Mouse (Mus musculus): ENCODE results near the gene Mus81. TPM values are rescaled to one million over a fixed set of nuclear protein-coding genes. Genes with fewer than 3 reads are reported as not detected.

Gene Mus81
- polyA plus RNA-seq, 1 experiment from 2014 or later: 39.7 TPM

DNA sequence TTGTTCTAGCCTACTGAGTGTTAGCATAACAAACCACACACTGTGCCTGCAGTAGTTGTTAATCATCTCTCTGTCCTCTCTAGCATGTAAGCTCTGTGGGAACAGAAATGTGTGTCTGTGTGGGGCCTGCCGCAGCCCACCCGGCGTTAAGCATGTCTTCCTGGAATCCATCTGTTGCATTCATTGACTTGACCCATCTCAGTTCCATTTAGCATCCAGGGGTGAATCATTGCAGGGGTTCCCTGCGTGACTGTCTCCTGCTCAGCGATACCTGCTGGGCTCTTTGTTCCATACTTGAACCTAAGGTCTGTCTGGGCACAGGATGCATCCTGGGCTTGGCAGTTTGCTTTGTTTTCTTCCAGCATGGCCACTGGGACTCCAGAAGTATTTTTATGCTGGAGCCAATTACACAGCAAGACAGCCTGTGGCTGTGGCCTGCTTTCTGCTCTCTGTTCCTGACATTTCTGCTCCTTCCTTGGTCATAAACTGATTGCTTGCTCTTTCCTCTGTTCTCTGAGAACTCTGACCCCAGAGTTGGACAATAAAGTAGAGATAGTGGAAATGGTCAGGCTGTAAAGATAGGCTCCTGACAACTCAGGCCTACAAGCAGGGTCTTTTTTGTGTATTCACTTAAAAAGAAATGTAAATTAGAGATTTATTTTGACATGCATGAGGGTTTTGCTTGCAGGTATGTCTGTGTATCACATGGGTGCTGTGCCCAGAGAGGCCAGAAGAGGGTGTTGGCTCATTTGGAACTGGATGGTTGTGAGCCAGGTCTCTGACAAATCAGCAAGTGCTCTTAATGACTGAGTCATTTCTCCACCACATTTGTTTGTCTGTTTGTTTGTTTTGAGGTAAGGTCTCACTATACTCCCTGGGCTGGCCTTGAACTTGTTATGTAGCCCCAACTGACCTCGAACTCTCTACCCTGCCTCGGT is 27.9 kb upstream of the Mus81 start:
- Histone ChIP-seq H3K4me1 (ENCODE audit: control insufficient read depth, insufficient read depth, low read length) (no peaks in the 10 kb centered on the region), H3K4me2 (ENCODE audit: low read depth, severe bottlenecking) (no peak overlapping the region), H3K36me3 (ENCODE audit: control insufficient read depth, insufficient read depth, low read length) (no peaks in the 10 kb centered on the region), H3K27me3 (ENCODE audit: control insufficient read depth, insufficient read depth, low read length) (no peaks in the 10 kb centered on the region), H3K4me3 (ENCODE audit: low read depth, low read length) (no peak overlapping the region), H3K9ac (ENCODE audit: low read length) (no peak overlapping the region), H3K27ac (replicated peaks; ENCODE audit: low read depth, low read length) (no peak overlapping the region), H3K9me3 (ENCODE audit: control insufficient read depth, low read length) (no peaks in the 10 kb centered on the region)
- 86% methylated on average over 7 of the region's 7 CpGs for WGBS
- DNase-seq (ENCODE audit: low spot score) (no peak), ATAC-seq (ENCODE audit: insufficient number of reproducible peaks, low FRiP score, low TSS enrichment, low read depth) (no peak)

DNA sequence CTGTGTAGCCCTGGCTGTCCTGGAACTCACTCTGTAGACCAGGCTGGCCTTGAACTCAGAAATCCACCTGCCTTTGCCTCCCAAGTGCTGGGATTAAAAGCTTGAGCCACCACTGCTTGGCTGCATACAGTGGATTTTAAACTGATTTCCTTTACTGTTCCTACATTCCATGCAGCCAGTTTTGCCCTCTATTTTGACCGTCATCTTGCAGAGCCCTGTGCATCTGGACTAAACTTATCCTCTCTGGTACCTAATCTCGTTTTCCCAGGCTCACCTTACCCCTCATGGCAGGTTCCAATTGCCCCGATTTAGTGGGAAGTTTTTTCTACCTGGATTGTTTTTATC is 24.8 kb upstream of the Mus81 start:
- peaks cover 10% of the 10 kb centered on the region; the same call in 1 of the 2 replicates for H3K4me1 ChIP-seq (ENCODE audit: control insufficient read depth, insufficient read depth, low read length)
- H3K4me2 ChIP-seq (ENCODE audit: low read depth, severe bottlenecking): no peak overlapping the region
- no peaks in the 10 kb centered on the region for H3K36me3 ChIP-seq (ENCODE audit: control insufficient read depth, insufficient read depth, low read length)
- H3K9me3 ChIP-seq (ENCODE audit: control insufficient read depth, low read length): no peaks in the 10 kb centered on the region
- H3K27me3 ChIP-seq (ENCODE audit: control insufficient read depth, insufficient read depth, low read length): no peaks in the 10 kb centered on the region
- ATAC-seq (ENCODE audit: insufficient number of reproducible peaks, low FRiP score, low TSS enrichment, low read depth): no peak
- no peak overlapping the region for H3K27ac ChIP-seq (replicated peaks; ENCODE audit: low read depth, low read length)
- no peak for DNase-seq (ENCODE audit: low spot score)
- H3K4me3 ChIP-seq (ENCODE audit: low read depth, low read length): no peak overlapping the region
- 81% methylated on average over 3 of the region's 3 CpGs for WGBS
- H3K9ac ChIP-seq (ENCODE audit: low read length): no peak overlapping the region

DNA sequence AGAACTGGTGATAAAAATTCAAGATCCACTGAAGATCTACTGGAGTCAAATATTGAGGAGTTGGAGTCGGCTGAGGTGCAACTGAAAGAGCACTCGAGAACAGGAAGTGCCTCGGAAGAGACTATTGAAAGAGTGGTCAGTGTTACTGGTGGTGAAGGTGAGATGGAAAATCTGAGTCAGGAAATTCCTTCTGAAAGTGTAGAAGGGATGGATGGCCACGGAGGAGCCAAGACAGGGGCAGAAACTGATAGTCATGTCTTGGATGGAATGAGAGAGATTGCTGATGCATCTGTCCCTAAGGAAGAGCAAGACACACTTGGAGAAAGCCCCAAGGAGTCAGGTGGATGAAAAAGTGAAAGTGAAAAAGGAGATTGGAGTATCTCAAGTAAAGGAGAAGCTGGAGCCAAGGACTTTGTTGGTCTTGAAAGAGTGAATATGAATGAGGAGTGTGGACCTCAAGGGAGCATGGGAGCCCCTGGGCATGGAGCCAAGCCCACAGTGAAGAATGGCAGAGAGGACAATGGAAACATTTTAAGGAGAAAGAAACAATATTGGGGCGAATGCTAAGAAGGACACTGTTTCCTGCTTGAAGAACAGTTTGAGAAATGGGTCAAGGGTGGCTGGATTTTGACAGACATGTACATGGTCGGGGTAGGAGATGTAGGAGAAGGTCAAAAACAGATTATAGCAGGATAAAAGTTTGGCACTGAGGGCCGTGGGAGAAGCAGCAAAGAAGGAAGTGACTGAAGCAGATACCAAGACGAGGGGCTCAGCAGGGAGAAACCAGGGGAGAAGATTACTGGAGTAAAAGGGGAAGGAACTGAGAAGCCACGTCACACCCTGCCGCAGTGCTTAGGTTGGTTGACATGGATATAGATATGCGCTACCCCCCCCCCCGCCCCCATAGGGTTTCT is 24.1 kb upstream of the Mus81 start:
- no peak overlapping the region for H3K9ac ChIP-seq (ENCODE audit: low read length)
- H3K4me1 ChIP-seq (ENCODE audit: control insufficient read depth, insufficient read depth, low read length): peaks cover 10% of the 10 kb centered on the region; the same call in 1 of the 2 replicates
- no peak overlapping the region for H3K4me3 ChIP-seq (ENCODE audit: low read depth, low read length)
- no peaks in the 10 kb centered on the region for H3K9me3 ChIP-seq (ENCODE audit: control insufficient read depth, low read length)
- no peaks in the 10 kb centered on the region for H3K36me3 ChIP-seq (ENCODE audit: control insufficient read depth, insufficient read depth, low read length)
- no peak for DNase-seq (ENCODE audit: low spot score)
- ATAC-seq (ENCODE audit: insufficient number of reproducible peaks, low FRiP score, low TSS enrichment, low read depth): no peak
- WGBS: 86% methylated on average over 12 of the region's 12 CpGs
- no peaks in the 10 kb centered on the region for H3K27me3 ChIP-seq (ENCODE audit: control insufficient read depth, insufficient read depth, low read length)
- H3K4me2 ChIP-seq (ENCODE audit: low read depth, severe bottlenecking): no peak overlapping the region
- no peak overlapping the region for H3K27ac ChIP-seq (replicated peaks; ENCODE audit: low read depth, low read length)

DNA sequence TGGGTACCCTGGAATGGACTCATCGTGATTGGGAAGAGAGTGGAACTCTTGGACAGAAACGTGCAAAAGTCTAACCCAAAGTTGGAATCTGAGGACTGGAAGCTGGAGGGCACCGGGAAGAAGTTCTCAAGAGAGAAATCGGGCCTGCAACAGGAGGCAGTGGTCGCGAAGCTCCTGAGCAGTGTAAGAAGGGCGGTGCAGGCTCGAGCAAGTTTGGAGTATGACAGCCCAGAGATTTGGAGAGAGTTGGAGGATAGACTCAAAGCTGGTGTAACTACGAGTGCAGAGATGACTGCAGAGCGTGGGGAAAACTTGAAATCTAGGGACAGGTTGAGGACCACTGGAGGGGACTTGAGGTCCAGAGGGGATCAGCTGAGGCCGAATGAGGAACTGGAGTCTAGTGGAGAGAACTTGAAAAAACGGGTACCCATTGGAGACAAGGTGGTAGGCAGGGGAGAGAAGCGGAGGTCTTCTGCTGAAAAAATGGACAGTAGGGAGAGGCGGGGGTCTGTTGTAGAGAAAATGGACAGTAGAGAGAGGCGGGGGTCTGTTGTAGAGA is 23.0 kb upstream of the Mus81 start:
- ATAC-seq (ENCODE audit: insufficient number of reproducible peaks, low FRiP score, low TSS enrichment, low read depth) (no peak), DNase-seq (ENCODE audit: low spot score) (no peak)
- Histone ChIP-seq H3K27me3 (ENCODE audit: control insufficient read depth, insufficient read depth, low read length) (no peaks in the 10 kb centered on the region), H3K4me1 (ENCODE audit: control insufficient read depth, insufficient read depth, low read length) (peaks cover 10% of the 10 kb centered on the region; the same call in 1 of the 2 replicates), H3K4me3 (ENCODE audit: low read depth, low read length) (peak overlapping the region; percentile 37), H3K9ac (ENCODE audit: low read length) (peak overlapping the region; percentile 62), H3K4me2 (ENCODE audit: low read depth, severe bottlenecking) (peak overlapping the region; percentile 65), H3K27ac (replicated peaks; ENCODE audit: low read depth, low read length) (no peak overlapping the region), H3K36me3 (ENCODE audit: control insufficient read depth, insufficient read depth, low read length) (no peaks in the 10 kb centered on the region), H3K9me3 (ENCODE audit: control insufficient read depth, low read length) (no peaks in the 10 kb centered on the region)
- 49% methylated on average over 15 of the region's 15 CpGs for WGBS

DNA sequence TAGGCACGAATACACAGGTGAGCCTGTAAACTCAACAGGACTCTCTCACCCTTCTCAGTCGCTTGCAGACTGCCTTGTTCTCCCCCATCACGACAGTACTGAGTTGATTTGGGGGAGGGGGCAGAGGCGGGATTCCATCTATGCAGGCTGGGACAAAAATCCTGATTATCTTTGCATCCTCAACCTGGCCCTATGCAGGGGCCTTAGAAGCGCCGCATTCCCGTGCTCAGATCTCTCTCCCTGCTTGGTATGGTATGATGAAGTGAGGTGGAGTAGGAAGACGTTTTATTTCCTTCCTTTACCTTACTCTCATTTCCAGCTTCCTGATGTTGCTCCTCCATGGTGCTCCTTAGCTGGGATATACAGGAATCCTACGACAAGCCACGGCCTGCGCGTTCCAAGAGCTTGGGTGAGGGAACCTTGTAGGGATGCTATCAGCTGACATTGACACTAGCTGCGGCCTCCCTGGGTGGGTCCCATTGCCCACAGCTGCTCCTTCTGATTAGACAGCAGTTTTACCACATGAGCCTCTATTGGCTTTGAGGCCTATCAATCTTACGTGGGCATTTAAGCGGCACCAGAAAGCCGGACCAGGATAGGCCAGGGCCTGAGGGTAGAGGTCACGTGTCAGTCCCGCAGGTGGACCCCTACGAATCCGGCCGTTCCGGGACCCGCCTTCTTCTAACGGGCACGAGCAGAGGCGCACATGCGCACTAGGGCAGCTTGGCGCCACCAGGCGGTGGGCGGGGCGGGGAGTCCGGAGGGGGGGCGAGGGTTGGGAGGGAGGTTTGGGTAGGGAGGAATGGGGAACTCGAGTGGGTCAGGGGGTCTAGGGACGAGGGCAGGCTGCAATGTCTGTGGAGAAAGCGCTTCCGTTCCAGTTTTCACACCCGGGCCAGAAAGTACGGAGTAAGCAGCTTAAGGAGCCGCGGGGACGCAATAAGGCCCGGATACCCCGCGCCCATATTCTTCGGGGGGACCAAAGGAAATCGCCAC is 22.1 kb upstream of the Mus81 start, which contains the start of gene Snx32:
Gene Snx32 (minus strand): TSS at position 508 of the 996 bp plus-strand sequence.
- Histone ChIP-seq H3K9ac (ENCODE audit: low read length) (peak within 1 kb of the TSS; percentile 62), H3K9me3 (ENCODE audit: control insufficient read depth, low read length) (no peaks in the 10 kb centered on the region), H3K27me3 (ENCODE audit: control insufficient read depth, insufficient read depth, low read length) (no peaks in the 10 kb centered on the region), H3K27ac (replicated peaks; ENCODE audit: low read depth, low read length) (no peak within 1 kb of the TSS), H3K4me1 (ENCODE audit: control insufficient read depth, insufficient read depth, low read length) (peaks cover 10% of the 10 kb centered on the region; the same call in 1 of the 2 replicates), H3K4me2 (ENCODE audit: low read depth, severe bottlenecking) (peak within 1 kb of the TSS; percentile 65), H3K4me3 (ENCODE audit: low read depth, low read length) (peak within 1 kb of the TSS; percentile 37), H3K36me3 (ENCODE audit: control insufficient read depth, insufficient read depth, low read length) (no peaks in the 10 kb centered on the region)
- 3% methylated on average over 47 of the region's 47 CpGs for WGBS
- DNase-seq (ENCODE audit: low spot score) (peak; percentile 93), ATAC-seq (ENCODE audit: insufficient number of reproducible peaks, low FRiP score, low TSS enrichment, low read depth) (peak; percentile 98)

DNA sequence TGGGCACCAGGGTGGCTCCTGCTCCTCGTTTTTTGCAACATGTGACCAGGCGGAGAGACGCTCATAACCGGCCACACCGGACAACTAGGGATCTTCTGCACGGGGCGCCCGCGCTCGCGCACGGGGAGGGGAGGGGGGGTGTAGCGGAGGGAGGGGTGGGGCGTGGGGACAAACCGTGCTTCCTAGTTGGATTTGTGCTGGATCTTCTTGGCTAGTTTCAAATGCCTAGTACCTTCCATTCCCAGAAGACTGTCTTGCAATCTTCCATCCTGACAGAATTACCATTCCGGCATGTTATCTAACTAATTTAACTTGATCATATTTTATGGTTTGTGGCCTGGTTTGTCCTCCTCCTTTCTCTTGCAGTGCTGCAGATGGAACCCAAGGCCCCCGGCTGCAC is 15.5 kb upstream of the Mus81 start, which contains the start of gene 1700020D05Rik:
Gene 1700020D05Rik (minus strand): TSS at position 101 of the 400 bp plus-strand sequence.
- no peak within 1 kb of the TSS for H3K27ac ChIP-seq (replicated peaks; ENCODE audit: low read depth, low read length)
- 39% methylated on average over 17 of the region's 17 CpGs for WGBS
- DNase-seq (ENCODE audit: low spot score) (no peak), ATAC-seq (ENCODE audit: insufficient number of reproducible peaks, low FRiP score, low TSS enrichment, low read depth) (no peak)
- H3K4me1 ChIP-seq (ENCODE audit: control insufficient read depth, insufficient read depth, low read length): no peaks in the 10 kb centered on the region
- no peak within 1 kb of the TSS for H3K4me3 ChIP-seq (ENCODE audit: low read depth, low read length)
- no peaks in the 10 kb centered on the region for H3K27me3 ChIP-seq (ENCODE audit: control insufficient read depth, insufficient read depth, low read length)
- H3K9ac ChIP-seq (ENCODE audit: low read length): no peak within 1 kb of the TSS
- H3K9me3 ChIP-seq (ENCODE audit: control insufficient read depth, low read length): no peaks in the 10 kb centered on the region
- H3K36me3 ChIP-seq (ENCODE audit: control insufficient read depth, insufficient read depth, low read length): no peaks in the 10 kb centered on the region
- H3K4me2 ChIP-seq (ENCODE audit: low read depth, severe bottlenecking): no peak within 1 kb of the TSS

DNA sequence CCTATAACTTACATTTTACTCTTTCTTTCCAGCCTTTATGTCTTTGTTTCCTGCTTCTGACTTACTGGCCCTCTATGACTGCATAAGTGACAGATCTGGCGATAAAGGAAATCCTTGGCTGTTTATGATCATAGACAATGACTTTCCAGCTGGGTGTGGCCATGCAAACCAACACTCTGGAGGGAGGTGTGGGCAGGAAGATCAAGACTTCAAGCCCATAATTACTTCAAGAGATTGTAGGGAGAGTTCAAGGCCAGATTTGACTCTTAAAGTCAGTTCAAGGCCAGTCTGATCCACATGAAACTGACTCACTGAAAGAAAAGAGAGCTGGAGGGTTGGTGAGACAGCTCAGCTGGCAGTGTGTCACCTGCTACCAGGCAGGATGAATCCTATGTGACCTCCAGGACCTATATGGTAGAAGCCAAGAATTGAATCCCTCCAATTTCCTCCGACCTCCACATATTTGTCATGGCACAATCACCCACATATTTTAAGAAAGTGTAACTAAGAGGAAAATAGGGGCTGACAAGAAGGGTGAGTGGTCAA is 12.2 kb upstream of the Mus81 start:
- Histone ChIP-seq H3K4me2 (ENCODE audit: low read depth, severe bottlenecking) (no peak overlapping the region), H3K9me3 (ENCODE audit: control insufficient read depth, low read length) (no peaks in the 10 kb centered on the region), H3K4me1 (ENCODE audit: control insufficient read depth, insufficient read depth, low read length) (no peaks in the 10 kb centered on the region), H3K36me3 (ENCODE audit: control insufficient read depth, insufficient read depth, low read length) (peaks cover 9% of the 10 kb centered on the region), H3K27ac (replicated peaks; ENCODE audit: low read depth, low read length) (no peak overlapping the region), H3K9ac (ENCODE audit: low read length) (no peak overlapping the region), H3K27me3 (ENCODE audit: control insufficient read depth, insufficient read depth, low read length) (no peaks in the 10 kb centered on the region), H3K4me3 (ENCODE audit: low read depth, low read length) (no peak overlapping the region)
- DNase-seq (ENCODE audit: low spot score) (no peak), ATAC-seq (ENCODE audit: insufficient number of reproducible peaks, low FRiP score, low TSS enrichment, low read depth) (no peak)
- 92% methylated on average over 2 of the region's 2 CpGs for WGBS
